Mouse (Mus musculus): ENCODE results near the gene Hexdc. TPM values are rescaled to one million over a fixed set of nuclear protein-coding genes. Genes with fewer than 3 reads are reported as not detected.

The Hexdc gene
- total RNA-seq, 2 experiments from 2014 or later: 19.3 to 26.3 TPM

DNA sequence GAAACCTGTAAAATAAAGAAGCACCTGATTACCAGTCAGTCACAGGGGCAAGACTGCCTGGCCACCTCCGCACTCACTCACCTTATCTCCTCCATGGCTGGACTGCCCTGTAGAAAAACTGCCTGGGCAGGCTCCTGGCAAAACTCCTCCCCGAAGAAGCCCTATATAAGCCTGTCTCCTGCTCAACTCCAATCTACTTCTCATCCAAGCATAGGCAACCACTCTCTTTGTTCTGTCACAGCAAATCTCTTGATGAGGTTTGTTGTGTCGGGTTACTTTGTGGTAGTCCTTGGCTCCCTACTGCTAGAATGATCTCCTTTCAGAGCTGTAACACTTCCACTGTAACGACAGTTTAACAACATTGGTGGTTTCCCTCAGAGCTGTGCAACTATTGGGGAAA lies 28.5 kb downstream of the Hexdc start:
- Histone ChIP-seq H3K27ac (no peak overlapping the region), H3K4me3 (no peak overlapping the region)
- TF ChIP-seq CTCF (conservative IDR thresholded peaks at IDR 0.05): no peak
- no peak for DNase-seq (ENCODE audit: low spot score in 2 of 2)

DNA sequence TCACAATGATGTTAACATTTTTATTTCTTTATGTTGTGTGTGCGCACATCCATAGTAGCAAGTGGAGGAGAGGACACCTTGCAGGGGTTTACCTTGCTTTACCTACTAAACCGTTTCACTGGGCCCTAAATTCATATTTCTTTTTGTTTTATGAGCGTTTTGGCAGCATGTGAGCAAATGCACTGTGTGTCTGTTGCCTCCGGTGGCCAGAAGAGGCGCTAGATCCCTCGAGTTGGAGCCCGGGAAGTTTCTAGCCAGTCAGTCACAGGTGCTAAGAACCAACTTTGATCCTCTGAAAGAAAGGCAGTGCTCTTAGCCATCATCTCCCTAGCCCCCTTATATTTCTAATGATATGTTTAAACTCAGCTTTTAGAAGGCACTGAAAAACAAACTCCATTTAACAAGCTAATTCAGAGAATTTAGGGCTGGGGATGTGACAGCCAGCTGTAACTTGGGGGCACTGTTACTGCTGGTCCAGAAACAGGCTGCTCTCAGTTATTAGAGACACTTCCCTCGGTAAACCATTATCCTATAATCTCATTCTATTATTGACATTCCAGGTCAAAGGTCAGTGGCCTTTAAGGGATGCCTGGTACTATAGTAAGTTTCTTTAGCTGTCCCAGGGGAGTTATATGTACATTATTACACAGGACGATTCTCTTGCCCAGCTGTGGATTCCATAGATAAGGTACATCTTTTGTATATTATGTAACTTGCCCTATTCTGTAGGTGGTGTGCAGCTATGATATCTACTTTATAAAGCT lies 31.4 kb downstream of the Hexdc start:
- Histone ChIP-seq H3K27ac (peak overlapping the region; percentile 99), H3K4me3 (peak overlapping the region; percentile 66; the same call in 1 of the 2 replicates)
- DNase-seq (ENCODE audit: low spot score in 2 of 2): no peak
- TF ChIP-seq CTCF (conservative IDR thresholded peaks at IDR 0.05): peak; percentile 73

DNA sequence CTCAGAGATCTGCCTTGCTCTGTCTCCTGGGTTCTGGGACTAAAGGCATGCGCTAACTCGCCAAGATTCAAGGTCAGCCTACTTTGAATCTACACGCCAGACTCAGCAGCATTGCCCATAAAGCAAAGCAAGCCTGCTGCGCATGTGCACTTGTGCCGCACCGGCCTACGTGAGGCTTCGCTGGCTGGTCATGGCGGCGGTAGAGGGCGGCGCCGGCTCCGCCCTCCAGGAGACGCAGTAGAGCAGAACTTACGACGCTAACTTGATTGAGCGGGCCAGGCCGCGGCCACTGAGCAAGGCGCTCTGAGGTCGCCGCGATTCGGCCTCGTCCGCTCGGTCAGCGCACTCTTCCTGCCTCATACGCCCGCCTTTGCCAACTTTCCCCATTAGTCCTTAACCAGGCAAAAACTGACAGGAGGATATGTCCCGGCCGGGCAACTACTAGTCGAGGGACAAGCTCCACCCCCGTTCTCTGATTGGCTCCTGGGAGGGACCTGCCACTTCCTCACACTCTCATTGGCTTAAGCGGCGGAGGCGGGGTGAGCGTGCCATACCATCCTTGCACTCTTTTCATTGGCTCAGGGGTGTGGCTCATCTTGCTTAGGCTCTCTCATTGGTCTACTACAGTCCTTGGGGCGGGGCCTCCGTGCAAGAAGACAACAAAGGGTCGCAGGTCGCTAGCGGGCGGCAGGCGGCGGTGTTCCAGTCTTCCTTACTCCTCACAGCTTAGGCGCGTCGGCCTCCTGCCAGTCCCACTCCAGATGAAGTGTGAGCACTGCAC lies 32.5 kb downstream of the Hexdc start, which contains the start of gene Narf:
TSS of gene Narf (plus strand) at position 690 of the 781 bp plus-strand sequence.
- TF ChIP-seq CTCF (conservative IDR thresholded peaks at IDR 0.05): peak; percentile 22; the same call in 1 of the 2 replicates
- DNase-seq (ENCODE audit: low spot score in 2 of 2): peak; percentile 97 to 100
- Histone ChIP-seq H3K4me3 (peak within 1 kb of the TSS; percentile 77), H3K27ac (peak within 1 kb of the TSS; percentile 99)

DNA sequence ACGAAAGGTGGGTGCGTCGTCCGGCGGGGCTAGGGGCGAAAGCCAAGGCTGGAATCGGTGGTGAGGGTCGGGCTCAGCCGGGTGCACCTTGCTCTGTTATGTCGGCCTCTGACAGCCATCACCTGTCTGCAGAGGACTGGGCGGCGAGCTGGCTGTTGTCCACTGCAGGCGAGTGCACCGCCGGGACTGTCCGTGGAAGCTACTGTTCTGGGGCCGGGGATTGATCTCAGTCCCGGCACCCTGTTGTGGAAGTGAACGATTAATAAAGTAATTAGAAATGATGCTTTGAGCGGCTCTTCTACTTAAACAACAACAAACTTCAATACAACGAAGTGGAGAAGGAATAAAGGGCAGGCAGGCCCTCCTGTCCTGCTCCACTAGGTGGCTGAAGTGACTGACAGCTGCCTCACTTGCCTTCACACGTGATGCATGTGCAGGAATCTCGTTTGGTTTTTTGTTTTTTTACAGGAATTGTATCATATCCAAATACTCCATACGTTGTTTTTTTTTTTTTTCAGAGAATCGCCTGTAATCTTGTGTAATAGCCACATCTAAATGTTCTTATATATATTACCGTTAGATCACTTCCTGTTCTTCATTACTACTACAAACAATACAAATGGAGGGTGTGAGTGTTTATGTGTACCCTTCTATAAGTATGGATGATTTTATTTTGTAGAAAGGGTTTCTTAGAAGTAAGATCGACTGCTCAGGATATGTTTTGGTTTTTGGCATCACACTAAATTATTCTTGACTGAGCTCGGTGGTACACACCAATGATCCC lies 33.3 kb downstream of the Hexdc start:
- peak; percentile 57 for TF ChIP-seq CTCF (conservative IDR thresholded peaks at IDR 0.05)
- peak; percentile 29 to 31 for DNase-seq (ENCODE audit: low spot score in 2 of 2)
- peak overlapping the region; percentile 99 for H3K27ac ChIP-seq

DNA sequence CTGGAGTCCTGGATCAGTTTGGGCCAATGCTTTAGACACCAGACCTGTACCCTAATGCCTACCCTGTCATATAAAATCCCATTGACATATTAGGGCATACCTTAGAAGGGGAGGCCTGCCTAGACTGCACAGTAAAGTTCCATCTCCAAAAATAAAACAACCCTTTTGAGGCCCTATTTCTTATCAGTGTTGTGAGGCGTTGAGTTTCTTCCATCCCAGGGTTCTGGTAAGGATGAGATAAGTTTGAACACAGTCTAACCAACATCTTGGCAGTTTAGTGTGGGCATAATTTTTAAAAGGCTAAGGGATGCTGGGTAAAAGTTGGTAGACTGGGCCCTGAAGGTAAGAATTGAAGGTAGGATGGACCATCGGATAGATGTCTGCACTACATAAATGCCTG lies 35.4 kb downstream of the Hexdc start:
- no peak for DNase-seq (ENCODE audit: low spot score in 2 of 2)
- Histone ChIP-seq H3K27ac (no peak overlapping the region), H3K4me3 (no peak overlapping the region)
- no peak for TF ChIP-seq CTCF (conservative IDR thresholded peaks at IDR 0.05)

More for the DNA sequence above, 33.3 kb downstream of the Hexdc start:
- peak overlapping the region; percentile 77 for H3K4me3 ChIP-seq

DNA sequence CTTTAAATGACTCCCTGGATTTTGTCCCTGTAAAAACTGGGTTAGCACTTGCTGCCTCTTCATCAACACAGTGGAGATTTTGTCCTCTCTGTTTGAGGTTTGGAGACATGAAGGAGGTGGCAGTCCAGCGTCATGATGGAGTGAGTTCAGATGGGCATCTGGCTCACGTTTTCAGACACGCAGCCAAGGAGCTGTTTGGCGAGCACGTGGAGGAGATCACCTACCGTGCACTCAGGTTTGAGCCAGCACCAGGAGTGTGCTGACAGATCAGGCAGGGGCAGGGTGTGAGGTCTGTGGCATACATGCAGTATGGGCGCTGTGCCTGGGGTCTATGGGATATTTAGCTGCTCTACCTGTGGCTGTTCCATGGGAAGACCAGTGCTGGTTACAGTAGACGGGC lies 46.0 kb downstream of the Hexdc start:
- no peak overlapping the region for H3K4me3 ChIP-seq
- H3K27ac ChIP-seq: no peak overlapping the region
- TF ChIP-seq CTCF (conservative IDR thresholded peaks at IDR 0.05): no peak
- no peak for DNase-seq (ENCODE audit: low spot score in 2 of 2)

DNA sequence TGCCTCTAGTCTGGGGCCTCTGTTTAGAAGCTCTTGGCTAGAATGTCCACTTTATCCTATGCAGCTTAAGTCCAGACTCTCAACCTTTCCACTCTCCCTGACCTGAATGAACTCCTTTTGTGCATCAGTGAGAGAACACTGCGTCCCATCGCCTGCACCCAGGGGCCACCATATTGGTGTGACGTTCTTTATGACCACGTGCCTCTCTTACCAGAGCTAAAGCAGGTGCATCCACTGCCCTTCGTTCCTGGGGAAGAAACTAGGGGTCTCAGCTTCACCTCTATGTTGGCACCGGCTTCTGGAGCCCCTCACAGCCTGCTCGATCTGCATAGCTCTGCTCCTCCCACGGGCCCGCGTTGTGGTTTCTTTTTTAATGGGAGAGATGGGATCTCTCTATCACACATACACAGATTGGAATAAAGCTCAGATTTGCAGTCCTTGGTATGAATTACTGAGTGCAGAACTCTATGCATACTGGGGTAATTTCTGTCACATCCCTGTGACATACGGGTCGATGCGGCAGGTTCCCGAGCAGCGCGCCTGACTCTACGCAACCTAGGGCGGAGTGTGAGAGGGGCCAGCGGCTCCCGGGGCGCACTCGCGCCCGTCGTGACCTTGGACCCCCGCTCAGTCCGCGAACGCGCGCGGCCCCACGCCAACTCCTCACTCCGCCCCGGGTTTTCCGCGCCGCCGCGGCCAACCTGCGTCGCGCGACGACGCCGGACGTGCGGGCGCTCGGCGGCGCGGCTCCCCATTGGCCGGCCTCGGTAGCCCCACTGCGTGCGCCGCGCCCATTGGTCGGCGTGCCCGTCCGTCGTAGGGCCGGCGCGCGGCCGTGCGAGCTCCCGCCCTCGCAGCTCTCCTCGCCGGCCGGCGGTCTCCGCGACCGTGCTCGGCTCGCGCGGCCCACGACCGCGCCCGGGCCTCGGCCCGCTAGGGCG lies 55.2 kb downstream of the Hexdc start, which contains the start of gene Foxk2:
TSS of gene Foxk2 (plus strand) at position 831 of the 941 bp plus-strand sequence.
- DNase-seq (ENCODE audit: low spot score in 2 of 2): peak; percentile 86 to 92
- peak within 1 kb of the TSS; percentile 95 for H3K27ac ChIP-seq
- peak within 1 kb of the TSS; percentile 91 for H3K4me3 ChIP-seq
- TF ChIP-seq CTCF (conservative IDR thresholded peaks at IDR 0.05): no peak

DNA sequence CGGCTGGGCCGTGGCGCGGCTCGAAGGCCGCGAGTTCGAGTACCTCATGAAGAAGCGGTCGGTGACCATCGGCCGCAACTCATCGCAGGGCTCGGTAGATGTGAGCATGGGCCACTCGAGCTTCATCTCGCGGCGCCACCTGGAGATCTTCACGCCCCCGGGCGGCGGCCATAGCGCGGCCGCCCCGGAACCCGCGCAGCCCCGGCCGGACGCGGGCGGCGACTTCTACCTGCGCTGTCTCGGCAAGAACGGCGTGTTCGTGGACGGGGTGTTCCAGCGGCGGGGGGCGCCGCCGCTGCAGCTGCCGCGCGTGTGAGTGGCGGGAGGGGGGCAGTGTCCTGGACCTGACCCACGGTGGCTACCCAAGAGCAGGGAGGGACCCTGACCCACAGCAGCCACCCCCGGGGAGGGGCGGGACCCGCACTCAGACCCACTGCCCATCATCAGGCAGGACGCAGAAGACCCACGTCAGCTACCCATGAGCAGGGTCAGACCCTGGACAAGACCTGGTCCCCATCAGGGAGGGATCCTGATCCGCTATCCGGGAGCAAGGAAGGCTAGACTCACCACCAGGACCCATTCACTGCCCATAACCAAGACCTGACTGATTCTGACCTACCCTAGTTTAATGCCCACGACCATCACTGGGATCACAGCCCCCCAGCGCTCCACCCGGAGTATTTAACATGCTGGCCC lies 56.1 kb downstream of the Hexdc start:
- no peak for DNase-seq (ENCODE audit: low spot score in 2 of 2)
- H3K27ac ChIP-seq: peak overlapping the region; percentile 91
- no peak for TF ChIP-seq CTCF (conservative IDR thresholded peaks at IDR 0.05)
- H3K4me3 ChIP-seq: peak overlapping the region; percentile 91

DNA sequence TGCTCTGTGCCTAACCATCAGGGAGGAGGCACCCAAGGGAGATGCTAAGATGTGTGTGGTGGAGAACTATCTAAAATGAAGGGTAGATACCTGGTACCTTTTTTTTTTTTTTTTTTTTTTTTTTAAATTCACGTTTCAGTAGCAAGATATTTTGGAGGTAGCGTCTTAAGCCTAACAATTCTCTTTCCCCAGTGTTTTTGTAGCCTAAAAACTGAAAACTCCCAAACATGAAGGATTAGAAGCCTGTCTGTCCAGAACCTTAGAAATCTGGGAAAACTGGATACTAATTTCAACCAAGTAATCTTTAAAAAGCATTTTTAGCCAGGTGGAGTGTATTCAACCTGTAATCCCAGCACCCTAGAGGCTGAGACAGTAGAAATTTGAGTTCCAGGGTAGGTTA lies 56.8 kb downstream of the Hexdc start:
- H3K27ac ChIP-seq: no peak overlapping the region

More for the DNA sequence above, 56.8 kb downstream of the Hexdc start:
- peak overlapping the region; percentile 91 for H3K4me3 ChIP-seq
- no peak for TF ChIP-seq CTCF (conservative IDR thresholded peaks at IDR 0.05)
- DNase-seq (ENCODE audit: low spot score in 2 of 2): no peak

Other genes with a start within 250 kb of the Hexdc start
- 100 to 1,000 TPM; 133 to 136 TPM for gene Csnk1d, start 213.1 kb upstream of the Hexdc start, total RNA-seq (2021)
- gene Cd7, start 165.0 kb upstream of the Hexdc start, total RNA-seq (2021): not detected
- not detected for gene Sectm1b, start 140.9 kb upstream of the Hexdc start, total RNA-seq (2021)
- gene Sectm1a, start 123.2 kb upstream of the Hexdc start, total RNA-seq (2021): not detected
- not detected for gene Tex19.2, start 85.8 kb upstream of the Hexdc start, total RNA-seq (2021)
- not detected for gene Tex19.1, start 58.3 kb upstream of the Hexdc start, total RNA-seq (2021)
- under 1 TPM in 1 of 2 experiments, not detected in 1; 0.27 TPM for gene Uts2r, start 44.2 kb upstream of the Hexdc start, total RNA-seq (2021)
- gene Ogfod3, start 278 bp downstream of the Hexdc start, total RNA-seq (2021): 1 to 10 TPM; 6.7 to 7.7 TPM
- gene Cybc1, start 24.9 kb downstream of the Hexdc start, total RNA-seq (2021): 10 to 100 TPM; 20.5 to 21.4 TPM
- gene Narf, start 32.8 kb downstream of the Hexdc start, total RNA-seq (2021): 10 to 100 TPM; 42.4 to 48.1 TPM
- gene Foxk2, start 55.6 kb downstream of the Hexdc start, total RNA-seq (2021): 10 to 100 TPM; 69.1 to 76.5 TPM
- gene Wdr45b, start 150.0 kb downstream of the Hexdc start, total RNA-seq (2021): 10 to 100 TPM; 71.0 to 71.5 TPM
- gene Rab40b, start 183.8 kb downstream of the Hexdc start, total RNA-seq (2021): 10 to 100 TPM; 64.8 to 69.4 TPM
- gene Fn3krp, start 217.0 kb downstream of the Hexdc start, total RNA-seq (2021): 10 to 100 TPM; 52.9 to 55.4 TPM
- 10 to 100 TPM; 40.7 to 43.5 TPM for gene Fn3k, start 230.5 kb downstream of the Hexdc start, total RNA-seq (2021)
- gene Tbcd, start 247.5 kb downstream of the Hexdc start, total RNA-seq (2021): 10 to 100 TPM; 39.5 to 40.3 TPM